19 mouse cellular contexts compared by ENCODE assay signal in the genomic region with DNA sequence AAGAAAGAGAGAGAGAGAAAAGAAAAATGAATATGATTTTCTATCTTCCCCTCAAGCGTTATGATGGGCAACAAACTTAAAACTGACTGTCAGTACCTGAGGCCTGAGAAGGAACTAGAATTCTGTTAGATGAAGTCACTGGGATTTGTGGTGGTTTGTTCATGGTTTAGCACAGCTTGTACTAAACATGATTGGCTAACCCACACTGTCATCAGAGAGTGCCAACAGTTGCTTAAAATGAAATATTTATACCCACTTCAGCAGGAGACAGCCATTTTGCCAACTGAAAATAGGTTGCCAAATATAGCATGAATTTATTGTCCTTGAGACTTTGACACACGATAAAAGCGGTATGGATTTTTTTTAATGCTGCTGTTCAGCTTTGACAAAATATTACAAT.
"Had no signal": no experiment of that assay in that cellular context is flagged by ENCODE, and none has a peak within 500 bp of the region (broad histone marks: within the 10 kb centered on the region; RNA-seq: fewer than 3 reads in every experiment).

No protein-coding gene starts in this region.

- DNase-seq: liver, postnatal 0 days; lung, embryonic 14.5 days; lung, postnatal 10 days; lung, postnatal 4 days; midbrain, embryonic 14.5 days; retina, postnatal 1 day; right cerebral cortex, adult 18-20 months; right cerebral cortex, postnatal 25 days; thymus, adult 2 months; thymus, postnatal 25 days; thymus, postnatal 4 days had no signal

- H3K9me3 ChIP-seq: midbrain, embryonic 12.5 days; neural tube, embryonic 15.5 days; stomach, embryonic 15.5 days had no signal

- ATAC-seq: liver, postnatal 0 days; midbrain, embryonic 16.5 days had no signal

- H3K9ac ChIP-seq: liver, postnatal 0 days; lung, embryonic 14.5 days; midbrain, embryonic 12.5 days; neural tube, embryonic 13.5 days; neural tube, embryonic 15.5 days; stomach, embryonic 15.5 days had no signal

- H3K27me3 ChIP-seq: midbrain, embryonic 12.5 days; neural tube, embryonic 13.5 days; neural tube, embryonic 15.5 days; stomach, embryonic 15.5 days had no signal

- H3K4me2 ChIP-seq: lung, embryonic 14.5 days; midbrain, embryonic 12.5 days; neural tube, embryonic 13.5 days; neural tube, embryonic 15.5 days; stomach, embryonic 15.5 days had no signal

- H3K36me3 ChIP-seq: midbrain, embryonic 10.5 days; midbrain, embryonic 12.5 days; neural tube, embryonic 13.5 days; neural tube, embryonic 15.5 days; stomach, embryonic 15.5 days had no signal

- H3K27ac ChIP-seq: midbrain, embryonic 10.5 days; midbrain, embryonic 12.5 days; neural tube, embryonic 13.5 days; neural tube, embryonic 15.5 days; stomach, embryonic 15.5 days; stomach, postnatal 0 days had no signal

- H3K4me3 ChIP-seq: midbrain, embryonic 10.5 days; midbrain, embryonic 12.5 days; myocyte; neural tube, embryonic 13.5 days; neural tube, embryonic 15.5 days; stomach, embryonic 15.5 days had no signal

- H3K4me1 ChIP-seq: midbrain, embryonic 10.5 days; midbrain, embryonic 12.5 days; neural tube, embryonic 13.5 days; neural tube, embryonic 15.5 days; stomach, embryonic 15.5 days had no signal
